Mouse (Mus musculus): Measurements from ENCODE around the gene Gm20390. TPM values are rescaled to one million over a fixed set of nuclear protein-coding genes. Genes with fewer than 3 reads are reported as not detected.

The Gm20390 gene
- 46.1 and 54.1 TPM in 2 replicates for polyA plus RNA-seq (2012; rRNA removed)

- WGBS = under 1% methylated on average over 40 of the region's 40 CpGs
- DNase-seq (ENCODE audit: low read depth, low spot score) = peak; percentile 99
Observed at GRCm38 (mm10) chr11:93968005-93968847, at the start of gene Gm20390, which contains the start of gene Nme1. Gm20390 (minus strand) TSS chr11:93968293. Nme1 (minus strand) TSS chr11:93968521.

- 81% methylated on average over 2 of the region's 2 CpGs for WGBS
- DNase-seq (ENCODE audit: low read depth, low spot score) = no peak
Observed at GRCm38 (mm10) chr11:94003346-94003745, 35.3 kb upstream of the Gm20390 start.

GRCm38 (mm10) chr11:93999276-93999675 is 31.2 kb upstream of the Gm20390 start:
- DNase-seq (ENCODE audit: low read depth, low spot score) = no peak

- DNase-seq (ENCODE audit: low read depth, low spot score) = peak; percentile 88
- WGBS = 9% methylated on average over 13 of the region's 13 CpGs
Observed at GRCm38 (mm10) chr11:93997141-93997775, 29.2 kb upstream of the Gm20390 start.

- no peak for DNase-seq (ENCODE audit: low read depth, low spot score)
- WGBS = under 1% methylated on average over 58 of the region's 58 CpGs
Observed at GRCm38 (mm10) chr11:93996306-93997140, 28.4 kb upstream of the Gm20390 start.

- WGBS = under 1% methylated on average over 56 of the region's 70 CpGs
- DNase-seq (ENCODE audit: low read depth, low spot score) = peak; percentile 73
Observed at GRCm38 (mm10) chr11:93995720-93996305, 27.7 kb upstream of the Gm20390 start, which contains the start of gene Spag9. Spag9 (plus strand) TSS chr11:93996091.

- DNase-seq (ENCODE audit: low read depth, low spot score) = peak; percentile 85
- under 1% methylated on average over 15 of the region's 15 CpGs for WGBS
Observed at GRCm38 (mm10) chr11:93995111-93995719, 27.1 kb upstream of the Gm20390 start.

GRCm38 (mm10) chr11:93994531-93994930 is 26.4 kb upstream of the Gm20390 start:
- no peak for DNase-seq (ENCODE audit: low read depth, low spot score)
- WGBS = 31% methylated on average over 5 of the region's 5 CpGs

GRCm38 (mm10) chr11:93988328-93989062 is 20.4 kb upstream of the Gm20390 start:
- no peak for DNase-seq (ENCODE audit: low read depth, low spot score)
- WGBS = 45% methylated on average over 12 of the region's 12 CpGs

- no peak for DNase-seq (ENCODE audit: low read depth, low spot score)
- 42% methylated on average over 8 of the region's 8 CpGs for WGBS
Observed at GRCm38 (mm10) chr11:93987625-93988327, 19.7 kb upstream of the Gm20390 start.

- WGBS = 86% methylated on average over 4 of the region's 4 CpGs
- DNase-seq (ENCODE audit: low read depth, low spot score) = no peak
Observed at GRCm38 (mm10) chr11:93987026-93987425, 18.9 kb upstream of the Gm20390 start.

- DNase-seq (ENCODE audit: low read depth, low spot score) = no peak
Observed at GRCm38 (mm10) chr11:93986298-93986697, 18.2 kb upstream of the Gm20390 start.

GRCm38 (mm10) chr11:93985265-93985664 is 17.2 kb upstream of the Gm20390 start:
- 83% methylated on average over 5 of the region's 5 CpGs for WGBS
- DNase-seq (ENCODE audit: low read depth, low spot score) = no peak

- no peak for DNase-seq (ENCODE audit: low read depth, low spot score)
- 83% methylated on average over 3 of the region's 3 CpGs for WGBS
Observed at GRCm38 (mm10) chr11:93984619-93985018, 16.5 kb upstream of the Gm20390 start.

GRCm38 (mm10) chr11:93979502-93980049 is 11.5 kb upstream of the Gm20390 start:
- DNase-seq (ENCODE audit: low read depth, low spot score) = no peak
- WGBS = 29% methylated on average over 6 of the region's 6 CpGs

- WGBS = 80% methylated on average over 5 of the region's 5 CpGs
- no peak for DNase-seq (ENCODE audit: low read depth, low spot score)
Observed at GRCm38 (mm10) chr11:93972951-93973350, 4.9 kb upstream of the Gm20390 start.

- WGBS = 60% methylated on average over 1 of the region's 1 CpGs
- DNase-seq (ENCODE audit: low read depth, low spot score) = no peak
Observed at GRCm38 (mm10) chr11:93969799-93970198, 1.7 kb upstream of the Gm20390 start.

- 92% methylated on average over 6 of the region's 6 CpGs for WGBS
- DNase-seq (ENCODE audit: low read depth, low spot score) = no peak
Observed at GRCm38 (mm10) chr11:93969171-93969570, 1.1 kb upstream of the Gm20390 start.

All from large intestine, adult 2 months (tissue).